Mouse (Mus musculus) megakaryocyte, embryonic 14.5 days (primary cell): Measurements from ENCODE around the gene Gm10320.

Experiments
- FLI1 ChIP-seq: IDR thresholded peaks from 2 replicates; pipeline ENCODE4 v1.6.1; 2012; ENCODE audit warnings: low read length, inconsistent platforms, mixed read lengths
- GATA1 ChIP-seq: IDR thresholded peaks from 3 replicates; pipeline ENCODE4 v1.6.1; 2012; ENCODE audit warnings: mixed read lengths, low read length, inconsistent platforms, borderline replicate concordance

- TF ChIP-seq GATA1 (no peak), FLI1 (no peak)
Measured at GRCm38 (mm10) chr13:98470321-98470720, 21.5 kb downstream of the Gm10320 start.
